Mouse (Mus musculus) CD4-positive, CD25-positive, alpha-beta regulatory T cell, adult 2 months (primary cell): Measurements from ENCODE around the gene Ncoa4.
"Not testable (repeated sequence)": the region's sequence is repeated elsewhere in the genome, so short reads cannot be mapped to it uniquely, and the experiment has no call there.

Experiments
- DNase-seq: peaks from one replicate; pipeline ENCODE4 v3.0.0-alpha.2; 2012; ENCODE audit warnings: low read depth, low spot score

Gene Ncoa4

DNA sequence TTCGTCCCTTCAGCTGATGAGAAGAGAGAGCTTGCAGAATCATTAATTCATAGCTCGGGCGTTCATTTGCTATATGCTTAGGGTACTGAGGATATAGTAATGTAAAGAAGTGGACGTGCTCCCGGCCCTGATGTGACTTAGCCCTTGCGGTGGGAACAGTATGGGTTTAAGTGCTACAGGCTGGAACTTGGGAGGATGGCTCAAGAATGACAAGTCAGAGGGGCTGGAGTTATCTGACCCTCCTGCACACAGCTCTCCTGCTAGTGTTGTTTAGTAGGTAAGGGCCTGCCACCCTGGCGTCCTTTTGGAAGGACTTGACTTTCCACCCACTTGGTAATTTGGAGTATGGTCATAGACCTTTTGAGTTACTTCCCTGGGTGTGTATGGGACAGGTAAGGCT is 898 bp downstream of the Ncoa4 start:
- DNase-seq: peak; percentile 11

DNA sequence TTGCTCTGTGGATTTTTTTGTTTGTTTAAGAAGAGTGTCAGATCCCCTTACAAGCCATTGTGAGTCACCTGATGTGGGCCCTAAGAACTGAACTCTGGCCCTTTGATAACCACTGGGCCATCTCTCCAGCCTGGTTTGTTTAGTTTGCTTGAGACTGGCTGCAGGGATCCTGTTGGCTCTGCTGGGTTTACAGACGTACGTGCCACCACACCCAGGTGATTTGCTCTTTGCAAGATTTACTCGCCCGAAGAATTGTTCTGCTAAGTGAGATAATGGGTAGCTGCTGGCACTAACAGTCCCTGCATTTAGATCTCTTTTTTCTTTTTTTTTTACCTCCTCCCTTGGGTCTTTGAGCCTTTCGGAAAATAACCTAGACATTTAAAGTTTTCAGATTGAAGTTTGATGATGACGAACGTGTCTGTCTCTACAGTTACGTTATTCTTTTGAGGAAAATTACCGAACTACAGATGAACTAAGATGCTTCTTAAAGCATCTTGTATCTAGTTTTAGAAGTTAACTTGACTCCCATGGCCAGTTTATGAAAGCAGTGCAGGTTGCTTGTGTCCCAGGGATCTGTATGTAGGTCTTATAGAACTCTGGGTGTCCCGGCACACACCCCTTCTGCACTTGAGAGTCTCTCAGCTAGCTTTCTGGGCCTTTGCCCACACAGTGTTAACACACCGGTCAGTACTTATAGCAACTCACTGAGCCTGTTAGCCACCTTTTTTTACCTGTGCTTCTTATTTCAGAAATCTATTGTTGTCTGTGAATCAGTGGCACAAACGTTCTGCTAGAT is 1.6 kb downstream of the Ncoa4 start:
- DNase-seq: no peak

DNA sequence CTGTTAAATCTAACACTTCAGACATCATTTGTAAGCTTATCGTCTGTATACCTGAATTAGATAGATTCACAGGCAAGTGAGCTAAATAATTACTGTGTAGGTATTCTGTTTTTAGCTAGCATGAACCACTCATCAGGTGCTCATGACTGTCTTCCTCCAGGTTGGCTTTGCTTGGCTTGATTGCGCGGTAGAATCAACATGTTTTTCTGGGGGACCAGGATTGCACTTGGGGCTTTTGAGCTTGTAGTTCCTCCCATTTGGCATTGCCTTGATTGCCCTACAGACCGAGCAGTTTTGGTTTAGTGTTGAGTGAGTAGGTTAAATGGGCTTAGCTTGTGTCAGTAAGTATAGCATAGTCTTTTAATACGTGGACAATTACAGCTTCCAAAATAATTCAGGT is 2.6 kb downstream of the Ncoa4 start:
- DNase-seq: no peak

DNA sequence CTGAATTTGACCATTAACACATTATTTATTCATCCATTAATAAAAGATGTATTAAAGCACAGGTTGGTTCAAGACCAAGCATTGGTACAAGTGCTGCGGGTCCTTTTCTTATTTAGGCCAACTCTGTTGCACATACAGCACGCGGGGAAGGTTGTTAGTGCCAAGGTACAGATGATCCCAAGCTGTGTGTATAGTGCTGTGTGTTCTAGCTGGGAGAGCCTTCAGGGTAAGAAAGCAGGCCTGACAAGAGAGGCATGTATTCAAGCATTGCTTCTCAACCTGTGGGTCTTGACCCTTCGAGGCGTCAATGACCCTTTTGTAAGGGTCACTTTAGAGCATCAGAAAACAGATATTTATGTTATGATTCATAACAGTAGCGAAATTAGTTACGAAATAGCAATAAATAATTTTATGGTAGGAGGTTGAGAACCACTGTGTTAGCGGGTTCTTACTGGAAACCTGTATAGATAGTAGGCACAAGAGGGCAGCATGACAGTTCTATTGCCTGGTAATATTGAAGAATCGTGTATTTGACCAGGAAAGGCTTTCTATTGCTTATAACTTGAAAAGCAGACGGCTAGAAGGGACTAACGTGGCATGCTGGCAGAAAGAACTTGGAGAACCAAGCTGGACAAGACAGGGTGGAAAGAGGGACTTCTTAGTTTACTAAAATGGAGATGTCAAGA is 3.7 kb downstream of the Ncoa4 start:
- DNase-seq: no peak

DNA sequence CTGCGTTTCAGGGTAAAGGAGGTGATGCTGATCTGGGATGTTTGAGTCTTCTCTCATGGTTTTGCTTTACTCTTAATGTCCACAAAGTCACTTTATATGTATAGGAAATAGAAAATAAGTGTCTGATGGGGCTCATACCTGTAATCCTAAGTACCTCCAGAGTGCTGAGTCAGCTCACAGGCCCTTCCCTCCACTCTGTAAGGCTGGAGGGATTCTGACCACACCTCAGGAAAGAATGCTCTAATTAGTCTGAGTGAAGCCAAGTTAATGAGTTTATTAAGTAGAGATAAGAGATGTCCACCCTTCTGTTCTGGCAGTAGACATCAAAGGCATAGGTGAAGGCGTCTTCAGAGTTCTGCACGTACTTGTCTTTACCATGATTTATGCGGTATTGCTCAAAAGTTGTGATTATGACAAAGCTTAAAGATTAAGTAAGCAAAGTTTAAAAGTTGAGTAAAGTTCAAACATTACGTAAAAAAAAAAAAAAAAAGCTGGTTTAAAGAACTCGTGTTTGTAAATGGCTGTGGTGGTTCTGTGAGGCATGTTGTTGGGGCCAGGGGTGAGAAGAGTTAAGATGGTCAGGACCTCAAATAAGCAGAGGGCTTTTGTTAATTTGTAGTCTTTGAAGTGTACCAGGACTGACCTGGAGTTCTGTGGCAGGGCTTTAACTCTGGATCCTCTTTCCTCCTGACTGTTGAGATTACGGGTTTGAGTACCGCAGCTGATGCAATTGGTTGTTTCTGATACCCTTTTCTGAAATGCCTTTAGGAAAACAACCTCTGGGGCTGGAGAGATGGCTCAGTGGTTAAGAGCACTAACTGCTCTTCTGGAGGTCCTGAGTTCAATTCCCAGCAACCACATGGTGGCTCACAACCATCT is 4.7 kb downstream of the Ncoa4 start:
- no peak for DNase-seq

DNA sequence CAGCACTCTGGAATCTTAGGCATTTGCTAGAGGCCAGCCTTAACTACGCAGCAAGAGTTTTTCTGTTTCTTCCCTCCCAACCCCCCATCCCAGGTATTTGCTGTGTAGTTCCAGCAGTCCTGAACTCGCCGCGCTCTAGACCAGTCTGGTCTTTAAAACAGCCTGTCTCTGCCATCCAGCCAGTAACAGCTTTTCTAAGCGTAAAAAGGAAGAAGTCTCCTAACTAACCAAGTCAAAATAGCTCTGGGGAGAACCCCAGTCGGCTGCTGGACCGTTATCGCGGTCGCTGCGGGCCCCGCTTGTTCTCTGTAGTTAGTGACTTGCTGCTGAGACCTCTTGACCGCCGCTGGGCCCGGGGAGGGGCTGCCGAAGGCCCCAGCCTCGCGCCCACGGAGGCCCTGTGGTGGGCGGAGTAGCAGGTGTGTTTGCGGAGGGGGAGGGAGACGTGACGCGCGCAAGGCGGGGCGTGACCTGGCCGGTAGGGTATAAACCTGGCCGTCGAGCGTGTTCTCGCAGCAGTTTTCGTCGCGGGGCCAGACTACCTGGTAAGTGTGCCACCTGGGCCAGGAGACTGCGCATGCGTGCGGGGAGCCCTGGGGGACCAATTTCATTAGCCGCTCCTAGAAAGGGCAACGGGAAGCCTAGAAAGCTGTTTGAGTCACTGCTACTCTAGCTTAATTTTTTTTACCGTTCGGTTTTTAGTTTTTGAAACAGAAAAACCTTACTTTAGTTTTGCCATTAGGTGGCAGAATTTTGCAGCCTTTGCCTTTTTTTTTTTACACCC is 5.8 kb downstream of the Ncoa4 start:
- peak; percentile 93 for DNase-seq

DNA sequence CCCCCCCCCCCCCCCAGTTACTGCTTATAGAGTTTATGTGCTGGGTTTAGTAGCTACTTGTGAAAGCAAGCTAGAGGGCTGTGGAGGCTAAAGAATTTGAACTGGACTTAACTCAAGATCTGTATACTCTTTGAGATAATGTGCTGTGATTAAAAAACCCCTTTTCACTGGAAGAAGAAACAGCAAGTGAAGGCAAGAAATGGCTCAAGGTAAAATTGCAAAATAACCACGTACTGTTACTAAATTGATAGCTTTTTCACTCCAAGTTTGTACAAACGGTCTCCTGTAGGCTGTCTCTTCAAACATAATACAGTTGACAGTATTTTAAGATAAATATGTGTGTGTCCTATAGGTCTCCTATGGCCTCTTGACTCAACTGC is 6.4 kb downstream of the Ncoa4 start:
- no peak for DNase-seq

DNA sequence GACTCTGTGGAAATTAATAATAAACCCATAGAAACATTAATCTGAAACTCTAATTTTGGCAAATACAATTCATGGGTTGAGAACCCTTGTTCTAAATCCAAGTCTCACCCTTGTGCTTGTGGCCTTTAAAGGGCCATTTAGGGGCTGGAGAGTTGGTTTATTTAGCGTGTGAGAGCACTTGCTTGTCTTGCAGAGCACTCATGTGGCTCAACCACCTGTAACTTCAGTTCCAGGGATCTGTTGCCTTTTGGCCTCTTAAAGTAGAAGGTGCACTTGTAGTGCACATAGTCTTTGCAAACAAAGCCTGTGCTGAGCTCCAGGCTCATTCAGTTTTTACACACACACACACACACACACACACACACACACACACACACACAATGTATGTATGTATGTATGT is 7.2 kb downstream of the Ncoa4 start:
- DNase-seq: no peak

DNA sequence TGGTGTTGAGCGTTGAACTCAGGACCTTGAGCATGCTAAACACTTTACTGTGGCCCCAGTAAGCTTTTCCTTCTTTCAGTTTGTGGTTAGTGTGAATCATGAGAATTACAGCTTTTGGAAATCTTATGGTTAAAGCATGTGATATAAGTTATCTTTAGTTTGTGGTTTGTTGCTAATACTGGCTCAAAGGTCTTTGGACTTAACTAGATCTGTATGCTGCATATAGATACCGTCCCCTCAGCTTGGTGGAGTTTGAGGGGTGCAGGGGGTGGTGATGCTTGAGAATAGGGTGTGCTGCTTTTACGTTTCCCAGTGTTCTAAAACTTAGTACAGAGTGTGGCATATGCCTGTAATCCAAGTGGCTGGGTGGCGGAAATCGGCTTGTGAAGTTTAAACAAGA is 7.7 kb downstream of the Ncoa4 start:
- DNase-seq: no peak

DNA sequence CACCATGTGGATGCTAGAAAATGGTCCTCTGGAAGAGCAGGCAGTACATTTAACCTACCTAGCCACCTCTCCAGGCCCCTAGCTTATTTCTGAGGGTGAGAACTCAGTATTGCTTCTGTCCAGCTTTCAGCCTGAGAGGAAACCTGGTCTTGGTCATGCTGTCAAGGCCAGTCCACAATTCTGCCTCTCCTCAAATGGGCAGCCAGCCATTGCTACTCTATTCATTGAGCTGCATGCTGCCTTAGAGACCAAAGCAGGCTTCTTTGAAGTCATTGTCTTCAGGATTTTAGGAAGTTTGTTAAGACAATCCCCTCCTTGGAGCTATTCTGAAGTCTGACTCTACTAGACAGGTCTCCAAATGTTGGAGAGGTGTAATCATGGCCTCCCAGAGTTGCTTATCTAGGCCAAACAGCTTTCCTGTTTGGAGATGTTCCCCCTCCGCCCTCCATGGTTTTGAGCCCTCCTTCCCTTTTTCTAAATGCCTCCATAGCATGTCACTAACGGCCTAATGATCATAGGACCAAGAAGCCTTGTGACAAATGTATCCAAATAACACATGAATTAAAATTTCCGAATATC is 9.1 kb downstream of the Ncoa4 start:
- no peak for DNase-seq

DNA sequence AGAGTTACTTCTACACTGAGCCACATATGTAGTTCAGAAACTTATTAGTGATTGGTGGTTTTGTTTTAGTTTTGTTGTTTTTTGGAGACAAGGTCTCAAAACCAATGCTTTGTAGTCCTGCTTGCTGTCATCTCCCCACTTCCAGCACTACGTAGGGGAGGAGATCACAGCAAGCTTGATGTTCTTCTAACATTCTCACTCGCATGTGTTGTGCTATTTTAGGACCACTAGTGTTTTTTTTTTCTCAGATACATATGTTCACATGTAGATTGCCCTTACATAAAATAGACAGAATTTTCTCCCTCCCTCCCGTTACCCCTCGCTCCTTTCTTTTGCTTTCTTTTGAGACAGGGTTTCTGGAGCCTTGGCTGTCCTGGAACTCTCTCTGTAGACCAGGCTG is 10.5 kb downstream of the Ncoa4 start:
- no peak for DNase-seq

DNA sequence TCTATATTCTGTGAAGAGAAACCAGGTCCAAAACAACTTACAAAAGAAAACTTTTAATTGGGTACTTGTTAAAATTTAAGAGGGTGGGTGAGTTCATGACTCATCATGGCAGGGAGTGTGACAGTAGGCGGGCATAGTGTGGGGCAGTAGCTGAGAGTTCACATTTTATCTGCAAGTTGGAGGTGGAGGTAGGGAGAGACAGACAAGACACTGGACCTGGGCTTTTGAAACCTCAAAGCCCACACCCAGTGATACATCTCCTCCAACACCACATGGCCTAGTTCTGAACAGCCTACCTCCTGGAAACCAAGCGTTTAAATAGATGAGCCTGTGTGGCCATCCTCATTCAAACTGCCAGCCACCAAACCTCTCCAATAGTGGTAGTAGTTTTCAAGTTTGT is 15.6 kb downstream of the Ncoa4 start:
- DNase-seq: no peak

DNA sequence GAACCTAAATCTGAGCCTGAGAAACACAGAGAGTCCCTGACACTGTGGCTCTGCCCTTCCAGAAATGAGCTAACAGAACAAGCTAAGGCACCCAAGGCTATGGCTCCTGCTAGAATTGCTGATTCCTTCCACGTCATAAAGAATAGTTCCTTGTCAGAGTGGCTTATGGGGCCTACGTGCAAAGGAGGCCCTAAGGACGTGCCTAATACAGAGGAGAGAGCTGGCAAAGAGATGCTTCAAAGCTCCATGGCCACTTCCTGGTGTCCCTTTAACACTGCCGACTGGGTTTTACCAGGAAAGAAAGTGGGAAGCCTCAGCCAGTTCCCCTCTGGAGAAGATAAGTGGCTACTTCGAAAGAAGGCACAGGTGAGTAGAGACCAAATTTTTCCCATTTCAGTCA is 16.9 kb downstream of the Ncoa4 start:
- DNase-seq: not testable (repeated sequence)

DNA sequence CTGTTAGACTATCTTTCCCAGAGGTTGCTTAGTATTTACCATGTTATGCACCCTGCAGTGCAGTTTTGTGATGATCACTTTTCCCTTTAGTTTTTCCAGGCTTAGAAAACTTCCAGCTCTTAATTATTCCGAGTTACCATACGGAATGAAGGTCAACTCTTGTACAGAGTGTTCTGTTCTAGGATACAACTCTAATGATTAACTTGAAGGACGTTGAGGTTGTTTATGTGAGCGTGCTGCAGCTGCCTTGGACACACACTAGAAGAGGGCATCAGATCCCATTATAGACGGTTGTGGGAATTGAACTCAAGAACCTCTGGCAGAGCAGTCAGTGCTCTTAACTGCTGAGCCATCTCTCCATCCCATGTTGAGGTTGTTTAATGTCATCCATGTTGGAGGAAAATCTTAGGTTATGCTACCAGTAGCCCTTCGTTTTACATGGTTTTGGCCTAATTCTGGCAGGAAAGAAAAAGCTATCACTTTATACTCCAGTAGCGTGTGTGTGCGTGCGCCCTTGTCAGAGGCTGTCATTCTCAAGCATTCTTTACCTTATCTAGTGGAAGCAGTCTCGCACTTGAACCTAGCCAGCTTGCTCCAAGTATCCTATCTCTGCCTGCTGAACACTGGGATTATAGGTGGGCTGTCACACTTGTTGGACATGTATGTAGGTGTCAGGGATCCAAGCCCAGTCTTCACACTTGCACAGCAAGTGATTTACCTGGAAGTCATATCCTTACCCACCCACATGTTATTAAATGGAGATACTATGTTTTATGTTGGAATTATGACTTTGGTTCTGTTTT is 19.9 kb downstream of the Ncoa4 start:
- DNase-seq: no peak

DNA sequence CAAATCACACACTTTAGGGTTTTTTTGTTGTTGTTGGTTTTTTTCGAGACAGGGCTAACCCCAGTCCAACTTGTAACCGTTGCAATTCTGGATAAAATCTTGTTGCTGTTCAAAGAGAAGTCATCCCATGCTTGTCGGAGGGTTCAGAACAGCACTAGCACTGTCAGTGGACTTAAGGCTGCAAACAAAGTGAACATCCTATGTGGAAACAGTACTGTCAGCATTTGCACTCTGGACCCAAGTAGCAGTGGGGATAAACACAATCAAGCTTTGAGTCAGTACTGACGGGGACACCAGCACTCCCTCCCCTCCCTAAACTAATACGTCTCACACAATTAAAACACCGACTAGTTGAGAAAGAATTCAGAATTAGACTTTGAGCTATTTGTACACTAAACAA is 21.2 kb downstream of the Ncoa4 start:
- no peak for DNase-seq

DNA sequence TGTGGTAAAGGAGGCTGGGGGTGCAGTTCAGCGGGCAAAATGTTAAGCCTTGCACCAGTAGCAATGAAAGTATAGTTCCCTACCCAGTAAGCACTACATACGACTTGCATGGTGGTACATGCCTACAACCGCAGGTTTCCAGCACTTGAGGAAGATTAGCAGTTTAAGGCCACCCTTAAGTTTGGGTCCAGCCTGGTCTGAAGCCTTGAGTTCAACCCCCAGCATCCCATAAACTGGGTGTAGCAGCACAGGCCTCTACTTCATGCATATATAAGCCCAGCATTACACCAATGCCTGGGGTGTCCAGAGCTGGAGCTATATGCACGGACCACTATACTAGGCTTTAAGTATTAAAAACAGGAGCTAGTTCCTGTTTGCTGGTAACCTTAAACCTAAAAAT is 24.2 kb downstream of the Ncoa4 start:
- no peak for DNase-seq

DNA sequence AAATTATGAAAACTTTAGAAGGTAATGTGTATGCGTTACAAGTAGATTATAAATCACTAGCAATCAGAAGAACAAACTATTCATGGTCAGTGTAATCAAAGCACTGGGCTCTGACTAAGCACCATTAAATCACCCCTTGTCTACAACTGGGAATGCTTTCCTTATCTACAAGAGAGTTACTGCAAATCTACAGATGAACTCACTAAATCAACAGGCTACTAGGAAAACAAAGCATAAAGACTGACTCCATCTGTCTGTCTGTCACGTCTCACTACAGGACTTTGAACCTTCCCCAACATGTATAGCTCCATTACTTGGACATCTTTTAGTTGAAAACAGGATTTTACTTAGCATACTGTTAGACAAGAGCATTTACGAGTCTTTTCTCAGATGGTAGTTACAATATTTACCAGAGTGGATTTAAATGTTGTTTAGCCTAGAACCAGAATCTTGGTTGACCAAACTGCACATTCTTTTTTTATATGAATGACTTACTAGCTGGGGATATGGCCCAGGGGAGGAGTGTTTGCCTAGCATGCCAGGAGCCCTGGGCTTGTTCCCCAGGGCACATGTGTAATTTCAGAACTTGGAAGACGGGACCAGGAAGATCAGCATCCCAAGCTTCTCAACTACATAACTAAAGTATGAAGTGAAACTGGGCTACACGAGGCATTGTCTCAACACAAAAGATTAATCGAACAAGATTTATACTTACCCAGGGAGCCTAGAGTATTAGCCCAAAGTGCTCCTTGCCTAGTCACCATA is 31.1 kb downstream of the Ncoa4 start:
- DNase-seq: no peak

DNA sequence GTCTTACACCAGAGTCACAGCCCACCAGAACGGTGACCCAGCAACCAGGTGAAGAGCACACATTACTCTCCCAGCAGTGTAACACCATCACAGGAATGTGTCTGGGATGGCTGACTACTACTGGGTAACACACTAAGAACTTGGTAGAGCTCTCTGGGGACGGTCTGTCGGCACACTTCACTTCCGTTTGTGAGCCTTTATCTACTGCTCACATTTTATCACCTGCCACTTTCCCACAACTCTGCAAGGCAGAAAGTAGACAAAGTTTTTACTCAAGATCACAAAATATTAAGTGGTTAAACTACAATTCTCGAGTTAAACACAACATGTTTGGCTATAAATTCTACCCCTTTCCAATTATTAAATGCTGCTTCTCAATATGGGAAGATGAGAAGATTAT is 32.3 kb downstream of the Ncoa4 start:
- no peak for DNase-seq

DNA sequence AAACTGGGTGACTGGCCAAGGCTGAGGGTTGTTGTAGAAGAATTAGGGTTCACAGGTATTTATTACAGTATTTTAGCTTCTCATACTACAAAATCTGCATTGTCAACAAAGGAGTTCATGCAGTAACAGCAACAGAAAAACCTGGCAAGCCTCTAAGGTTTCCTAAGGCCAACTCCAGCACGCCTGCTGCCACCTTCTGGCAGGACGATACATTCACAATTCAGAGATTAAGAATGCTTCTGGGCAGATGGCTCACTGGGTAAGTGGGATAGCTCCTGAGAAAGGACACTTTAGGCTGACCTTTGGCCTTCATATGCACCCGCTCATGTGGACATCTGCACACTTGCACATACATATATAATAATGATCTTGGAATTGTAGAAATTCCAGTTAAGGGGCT is 32.8 kb downstream of the Ncoa4 start:
- DNase-seq: peak; percentile 70

DNA sequence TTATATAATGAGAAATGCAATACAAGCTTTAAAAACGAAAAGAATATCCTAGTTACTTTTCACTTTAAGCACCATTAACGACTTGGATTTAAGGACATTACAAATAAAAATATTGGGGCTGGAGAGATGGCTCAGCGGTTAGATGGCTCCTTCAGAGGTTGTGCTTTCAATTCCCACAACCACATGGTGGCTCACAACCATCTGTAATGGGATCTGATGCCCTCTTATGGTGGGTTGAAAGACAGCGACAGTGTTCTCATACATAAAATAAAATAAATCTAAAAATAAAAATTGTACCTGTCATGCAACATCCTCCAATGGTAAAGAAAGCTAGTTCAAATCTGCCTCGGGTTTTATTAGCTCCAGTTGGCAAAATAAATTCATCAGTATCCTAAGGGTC is 33.9 kb downstream of the Ncoa4 start:
- peak; percentile 14 for DNase-seq
